Mouse (Mus musculus): ENCODE data around the gene Rpl36a. TPM values are rescaled to one million over a fixed set of nuclear protein-coding genes. Genes with fewer than 3 reads are reported as not detected.

Gene Rpl36a
- total and polyA plus RNA-seq, 3 experiments, result 95.2 to 110 (median 96.5) TPM

GRCm38 (mm10) chrX:134635111-134635510, 49.7 kb downstream of the Rpl36a start:
- Histone ChIP-seq H3K79me2 (replicated peaks; ENCODE audit: control insufficient read depth, insufficient read depth, low read length) (no peaks in the 10 kb centered on the region), H3K27me3 (ENCODE audit: control insufficient read depth, insufficient read depth, low read length) (no peaks in the 10 kb centered on the region), H3K9ac (ENCODE audit: low read depth, low read length) (no peak overlapping the region), H3K4me3 (no peak overlapping the region), H3K27ac (no peak overlapping the region), H3K36me3 (ENCODE audit: control insufficient read depth, insufficient read depth, low read length) (no peaks in the 10 kb centered on the region), H3K4me1 (ENCODE audit: control insufficient read depth, insufficient read depth, low read length) (no peaks in the 10 kb centered on the region)
- 57% methylated on average over 3 of the region's 3 CpGs for WGBS
- TF ChIP-seq EP300 (IDR thresholded peaks at IDR 0.05; ENCODE audit: insufficient read depth, low read depth, low read length), result no peak
- TF ChIP-seq CTCF (IDR thresholded peaks at IDR 0.05), result no peak
- no peak for TF ChIP-seq POLR2A (IDR thresholded peaks at IDR 0.05; ENCODE audit: insufficient read depth, low read depth, low read length)
- intact Hi-C loops (cut with DNase I), result no loop called here
- no peak for DNase-seq

- intact Hi-C loops (cut with DNase I), result no loop called here
- H3K36me3 ChIP-seq (ENCODE audit: control insufficient read depth, insufficient read depth, low read length), result no peaks in the 10 kb centered on the region
- DNase-seq, result no peak
These were observed 50.4 kb downstream of the Rpl36a start for GRCm38 (mm10) chrX:134635860-134636259.

More at GRCm38 (mm10) chrX:134635860-134636259, 50.4 kb downstream of the Rpl36a start:
- 49% methylated on average over 3 of the region's 3 CpGs for WGBS
- H3K79me2 ChIP-seq (replicated peaks; ENCODE audit: control insufficient read depth, insufficient read depth, low read length), result no peaks in the 10 kb centered on the region
- no peaks in the 10 kb centered on the region; the same call in 1 of the 2 replicates for H3K4me1 ChIP-seq (ENCODE audit: control insufficient read depth, insufficient read depth, low read length)
- no peak overlapping the region for H3K27ac ChIP-seq
- no peaks in the 10 kb centered on the region for H3K27me3 ChIP-seq (ENCODE audit: control insufficient read depth, insufficient read depth, low read length)
- no peak overlapping the region for H3K4me3 ChIP-seq
- no peak overlapping the region for H3K9ac ChIP-seq (ENCODE audit: low read depth, low read length)
- TF ChIP-seq POLR2A (IDR thresholded peaks at IDR 0.05; ENCODE audit: insufficient read depth, low read depth, low read length), result no peak

Other genes starting within 250 kb of the Rpl36a start
- gene Drp2, start 181.1 kb upstream of the Rpl36a start, total RNA-seq (2021), result under 1 TPM; 0.10 to 0.36 TPM
- 0.27 and 0.50 TPM in 2 replicates for gene Drp2, start 181.1 kb upstream of the Rpl36a start, polyA plus RNA-seq (2012; rRNA removed)
- gene Taf7l, start 109.2 kb upstream of the Rpl36a start, total RNA-seq (2021), result not detected
- gene Taf7l, start 109.2 kb upstream of the Rpl36a start, polyA plus RNA-seq (2012; rRNA removed), result not detected in 2 replicates
- 10 to 100 TPM; 25.0 to 25.1 TPM for gene Timm8a1, start 43.8 kb upstream of the Rpl36a start, total RNA-seq (2021)
- gene Timm8a1, start 43.8 kb upstream of the Rpl36a start, polyA plus RNA-seq (2012; rRNA removed), result 2.5 and 9.8 TPM in 2 replicates
- under 1 TPM; 0.94 to 0.98 TPM for gene Btk, start 2.1 kb upstream of the Rpl36a start, total RNA-seq (2021)
- gene Btk, start 2.1 kb upstream of the Rpl36a start, polyA plus RNA-seq (2012; rRNA removed), result 0.56 and 0.80 TPM in 2 replicates
- gene Gla, start 15.5 kb downstream of the Rpl36a start, total RNA-seq (2021), result 1 to 10 TPM; 1.7 TPM
- 0.84 and 1.6 TPM in 2 replicates for gene Gla, start 15.5 kb downstream of the Rpl36a start, polyA plus RNA-seq (2012; rRNA removed)
- gene Hnrnph2, start 15.5 kb downstream of the Rpl36a start, total RNA-seq (2021), result 10 to 100 TPM; 63.7 to 74.4 TPM
- 14.4 and 34.6 TPM in 2 replicates for gene Hnrnph2, start 15.5 kb downstream of the Rpl36a start, polyA plus RNA-seq (2012; rRNA removed)
- gene Armcx4, start 100.9 kb downstream of the Rpl36a start, total RNA-seq (2021), result 1 to 10 TPM; 8.1 to 9.2 TPM
- 1.0 and 1.8 TPM in 2 replicates for gene Armcx4, start 100.9 kb downstream of the Rpl36a start, polyA plus RNA-seq (2012; rRNA removed)
- gene Armcx1, start 132.3 kb downstream of the Rpl36a start, total RNA-seq (2021), result 1 to 10 TPM; 4.2 to 4.5 TPM
- gene Armcx1, start 132.3 kb downstream of the Rpl36a start, polyA plus RNA-seq (2012; rRNA removed), result 2.1 and 3.9 TPM in 2 replicates
- gene Armcx6, start 165.8 kb downstream of the Rpl36a start, total RNA-seq (2021), result 1 to 10 TPM in 1 of 2 experiments, under 1 TPM in 1; 0.84 to 1.1 TPM
- 0.50 and 0.61 TPM in 2 replicates for gene Armcx6, start 165.8 kb downstream of the Rpl36a start, polyA plus RNA-seq (2012; rRNA removed)
- gene Armcx3, start 170.9 kb downstream of the Rpl36a start, total RNA-seq (2021), result 10 to 100 TPM; 16.6 to 17.1 TPM
- 6.8 and 11.1 TPM in 2 replicates for gene Armcx3, start 170.9 kb downstream of the Rpl36a start, polyA plus RNA-seq (2012; rRNA removed)
- gene Armcx2, start 223.6 kb downstream of the Rpl36a start, total RNA-seq (2021), result 1 to 10 TPM; 4.9 to 7.8 TPM
- gene Armcx2, start 223.6 kb downstream of the Rpl36a start, polyA plus RNA-seq (2012; rRNA removed), result 6.6 and 7.5 TPM in 2 replicates